Mouse (Mus musculus): ENCODE data around the gene Rnf34. TPM values are rescaled to one million over a fixed set of nuclear protein-coding genes. Genes with fewer than 3 reads are reported as not detected.

Rnf34 gene
- polyA plus RNA-seq, 1 experiment from 2014 or later: 50.6 TPM

Other genes starting within 250 kb of the Rnf34 start
- gene Ift81, start 235.5 kb upstream of the Rnf34 start, polyA plus RNA-seq (2014; fragmentation: Nextera tagmentation; extraction: Ambion mirVana): 39.6 and 40.3 TPM in 2 replicates
- 0.58 and 1.4 TPM in 2 replicates for gene P2rx7, start 206.1 kb upstream of the Rnf34 start, polyA plus RNA-seq (2014; fragmentation: Nextera tagmentation; extraction: Ambion mirVana)
- gene P2rx4, start 142.5 kb upstream of the Rnf34 start, polyA plus RNA-seq (2014; fragmentation: Nextera tagmentation; extraction: Ambion mirVana): 4.9 and 6.9 TPM in 2 replicates
- 19.0 and 21.0 TPM in 2 replicates for gene Camkk2, start 70.6 kb upstream of the Rnf34 start, polyA plus RNA-seq (2014; fragmentation: Nextera tagmentation; extraction: Ambion mirVana)
- 489 and 493 TPM in 2 replicates for gene Anapc5, start 28.7 kb upstream of the Rnf34 start, polyA plus RNA-seq (2014; fragmentation: Nextera tagmentation; extraction: Ambion mirVana)
- 54.1 and 59.0 TPM in 2 replicates for gene Kdm2b, start 139.8 kb downstream of the Rnf34 start, polyA plus RNA-seq (2014; fragmentation: Nextera tagmentation; extraction: Ambion mirVana)
- gene Orai1, start 165.0 kb downstream of the Rnf34 start, polyA plus RNA-seq (2014; fragmentation: Nextera tagmentation; extraction: Ambion mirVana): 9.1 and 9.6 TPM in 2 replicates
- gene Morn3, start 197.0 kb downstream of the Rnf34 start, polyA plus RNA-seq (2014; fragmentation: Nextera tagmentation; extraction: Ambion mirVana): 0.91 TPM in 1 of 2 replicates, not detected in the other
- gene Tmem120b, start 218.4 kb downstream of the Rnf34 start, polyA plus RNA-seq (2014; fragmentation: Nextera tagmentation; extraction: Ambion mirVana): 7.2 and 7.9 TPM in 2 replicates

All from embryonic facial prominence, embryonic 11.5 days (tissue).